Mouse (Mus musculus) heart, adult 8-10 months (tissue): ENCODE measurements around the gene Etv6. TPM values are rescaled to one million over a fixed set of nuclear protein-coding genes. Genes with fewer than 3 reads are reported as not detected.

ENCODE experiments used
- DNase-seq: peaks from one replicate; pipeline ENCODE4 v3.0.0; 2022; ENCODE audit warnings: low spot score
- total RNA-seq, 4 experiments: library from RNA; stranded (reverse); gene quantifications; 2 replicates each; pipeline ENCODE4 v1.2.4; 2022

Gene Etv6
- total RNA-seq, 4 experiments from 2014 or later = 7.9 to 13.5 (median 11.0) TPM

- no peak for DNase-seq
Observed at GRCm38 (mm10) chr6:134206251-134206650, 170.8 kb downstream of the Etv6 start.

GRCm38 (mm10) chr6:134207391-134208179 is 172.1 kb downstream of the Etv6 start:
- no peak for DNase-seq

GRCm38 (mm10) chr6:134208180-134208952 is 172.9 kb downstream of the Etv6 start:
- peak; percentile 39 for DNase-seq

GRCm38 (mm10) chr6:134210675-134211457 is 175.4 kb downstream of the Etv6 start:
- no peak for DNase-seq

GRCm38 (mm10) chr6:134211458-134211776 is 175.9 kb downstream of the Etv6 start:
- DNase-seq = peak; percentile 41

- DNase-seq = no peak
Observed at GRCm38 (mm10) chr6:134217747-134218146, 182.2 kb downstream of the Etv6 start.

- DNase-seq = no peak
Observed at GRCm38 (mm10) chr6:134218441-134218840, 182.9 kb downstream of the Etv6 start.

- no peak for DNase-seq
Observed at GRCm38 (mm10) chr6:134219358-134219757, 183.9 kb downstream of the Etv6 start.

- no peak for DNase-seq
Observed at GRCm38 (mm10) chr6:134220209-134220777, 184.8 kb downstream of the Etv6 start.

GRCm38 (mm10) chr6:134222248-134222929 is 186.9 kb downstream of the Etv6 start:
- DNase-seq = no peak

- no peak for DNase-seq
Observed at GRCm38 (mm10) chr6:134225564-134225963, 190.1 kb downstream of the Etv6 start.

GRCm38 (mm10) chr6:134226349-134227169 is 191.1 kb downstream of the Etv6 start:
- DNase-seq = no peak

- DNase-seq = no peak
Observed at GRCm38 (mm10) chr6:134236311-134236710, 200.8 kb downstream of the Etv6 start.

GRCm38 (mm10) chr6:134238455-134238854 is 203.0 kb downstream of the Etv6 start:
- no peak for DNase-seq

- no peak for DNase-seq
Observed at GRCm38 (mm10) chr6:134240988-134241387, 205.5 kb downstream of the Etv6 start.

- peak; percentile 14 for DNase-seq
Observed at GRCm38 (mm10) chr6:134243119-134243518, 207.6 kb downstream of the Etv6 start.

GRCm38 (mm10) chr6:134243546-134243945 is 208.0 kb downstream of the Etv6 start:
- peak; percentile 60 for DNase-seq

- DNase-seq = no peak
Observed at GRCm38 (mm10) chr6:134244071-134244470, 208.6 kb downstream of the Etv6 start.

GRCm38 (mm10) chr6:134246109-134246508 is 210.6 kb downstream of the Etv6 start:
- DNase-seq = no peak

GRCm38 (mm10) chr6:134247324-134247723 is 211.8 kb downstream of the Etv6 start:
- no peak for DNase-seq
